In the genomic region with DNA sequence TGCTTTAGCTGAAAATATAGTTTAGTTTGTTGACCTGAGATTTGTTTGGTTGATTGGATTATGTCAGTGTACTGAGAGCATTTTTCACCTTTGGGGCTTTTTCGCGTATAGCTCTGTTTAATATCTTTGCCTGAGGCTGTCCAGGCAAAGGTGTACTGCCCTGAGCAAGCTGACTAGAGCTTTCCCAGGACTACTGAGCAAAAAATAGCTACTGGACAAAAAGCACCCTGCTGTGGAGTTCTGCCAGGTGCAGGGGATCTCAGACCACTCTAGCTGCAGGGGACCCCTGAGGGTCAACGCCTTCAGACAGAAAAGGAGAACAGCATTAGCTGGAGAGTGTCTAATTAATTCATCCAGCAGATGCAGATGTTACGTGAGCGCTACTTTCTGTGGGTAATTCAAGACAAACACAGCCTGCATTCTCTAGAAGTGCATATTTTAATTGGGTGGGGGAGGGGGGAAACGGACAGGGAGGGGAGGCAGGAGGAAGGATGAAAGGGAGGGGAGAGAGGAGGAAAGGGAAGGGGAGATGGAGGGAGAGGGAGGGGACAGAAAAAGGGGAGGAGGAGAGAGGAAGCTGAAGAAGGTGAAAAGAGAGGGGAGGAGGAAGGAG, we compare ENCODE assay signal across 11 mouse cellular contexts.
DNase-seq lines count a peak whose midpoint lies in the region; ATAC-seq lines count a peak whose summit lies in the region.
"Had no signal": no experiment of that assay in that cellular context is flagged by ENCODE, and none has a peak within 500 bp of the region (broad histone marks: within the 10 kb centered on the region; RNA-seq: fewer than 3 reads in every experiment).

No protein-coding gene starts in this region.

- ATAC-seq in heart, embryonic 14.5 days (ENCODE audit: insufficient number of reproducible peaks, insufficient read depth, low FRiP score, low read depth), result no peak
- ATAC-seq in neural tube, embryonic 13.5 days (ENCODE audit: low read depth), result peak; percentile 43; the same call in 1 of the 2 replicates

- H3K4me3 ChIP-seq in heart, embryonic 14.5 days (ENCODE audit: control insufficient read depth in 1 of 2, insufficient read depth in 1 of 2, low read depth in 1 of 2, low read length in 2 of 2), result no peak overlapping the region
- H3K4me3 ChIP-seq in forebrain, embryonic 10.5 days, result peak overlapping the region; percentile 35
- peak overlapping the region; percentile 28 for H3K4me3 ChIP-seq in limb, embryonic 10.5 days
- H3K4me3 ChIP-seq in neural tube, embryonic 13.5 days, result no peak overlapping the region

- 37% methylated on average over 6 of the region's 6 CpGs for whole genome bisulfite sequencing in heart, embryonic 14.5 days
- WGBS in forebrain, embryonic 10.5 days, result 14% methylated on average over 6 of the region's 6 CpGs
- WGBS in limb, embryonic 10.5 days, result 21% methylated on average over 6 of the region's 6 CpGs
- 14% methylated on average over 6 of the region's 6 CpGs for WGBS in neural tube, embryonic 13.5 days

- intact Hi-C loops in heart, postnatal 10 days (cut with DNase I), result no loop called here

- H3K9me3 ChIP-seq in heart, embryonic 14.5 days (ENCODE audit: control insufficient read depth, low read length), result no peaks in the 10 kb centered on the region
- no peaks in the 10 kb centered on the region for H3K9me3 ChIP-seq in forebrain, embryonic 10.5 days
- H3K9me3 ChIP-seq in limb, embryonic 10.5 days (replicated peaks), result no peaks in the 10 kb centered on the region
- H3K9me3 ChIP-seq in neural tube, embryonic 13.5 days, result no peaks in the 10 kb centered on the region

- no peaks in the 10 kb centered on the region for H3K36me3 ChIP-seq in heart, embryonic 14.5 days (ENCODE audit: control insufficient read depth, insufficient read depth, low read length)
- H3K36me3 ChIP-seq in forebrain, embryonic 10.5 days (replicated peaks), result no peaks in the 10 kb centered on the region
- no peaks in the 10 kb centered on the region for H3K36me3 ChIP-seq in limb, embryonic 10.5 days
- H3K36me3 ChIP-seq in neural tube, embryonic 13.5 days, result no peaks in the 10 kb centered on the region

- H3K4me2 ChIP-seq in heart, embryonic 14.5 days (ENCODE audit: low read length), result 0 out of 2 replicates have a peak overlapping the region, but pooled peaks have one; percentile 6
- peak overlapping the region; percentile 34 for H3K4me2 ChIP-seq in neural tube, embryonic 13.5 days

- peaks cover 6% of the 10 kb centered on the region in 2 experiments; a peak in 1 of 4 replicates for H3K4me1 ChIP-seq in heart, embryonic 14.5 days (ENCODE audit: control insufficient read depth in 2 of 2, insufficient read depth in 2 of 2, low read length in 2 of 2)
- H3K4me1 ChIP-seq in forebrain, embryonic 10.5 days, result peaks cover 42% of the 10 kb centered on the region
- peaks cover 13% of the 10 kb centered on the region for H3K4me1 ChIP-seq in limb, embryonic 10.5 days
- peaks cover 11% of the 10 kb centered on the region for H3K4me1 ChIP-seq in neural tube, embryonic 13.5 days (replicated peaks)

- H3K27me3 ChIP-seq in heart, embryonic 14.5 days (ENCODE audit: control insufficient read depth, insufficient read depth, low read length), result no peaks in the 10 kb centered on the region
- no peaks in the 10 kb centered on the region for H3K27me3 ChIP-seq in forebrain, embryonic 10.5 days (ENCODE audit: poor library complexity, severe bottlenecking)
- H3K27me3 ChIP-seq in limb, embryonic 10.5 days (ENCODE audit: low read depth, poor library complexity, severe bottlenecking), result no peaks in the 10 kb centered on the region
- H3K27me3 ChIP-seq in neural tube, embryonic 13.5 days, result no peaks in the 10 kb centered on the region

- H3K27ac ChIP-seq in heart, embryonic 14.5 days (replicated peaks in 1 of 2; ENCODE audit: control insufficient read depth in 1 of 2, insufficient read depth in 1 of 2, low read depth in 2 of 2, low read length in 2 of 2), result no peak overlapping the region
- H3K27ac ChIP-seq in forebrain, embryonic 10.5 days, result peak overlapping the region; percentile 80
- H3K27ac ChIP-seq in limb, embryonic 10.5 days, result 0 out of 2 replicates have a peak overlapping the region, but pooled peaks have one; percentile 9
- H3K27ac ChIP-seq in neural tube, embryonic 13.5 days (replicated peaks), result no peak overlapping the region

- H3K9ac ChIP-seq in heart, embryonic 14.5 days (ENCODE audit: low read length), result no peak overlapping the region
- H3K9ac ChIP-seq in neural tube, embryonic 13.5 days, result no peak overlapping the region

- DNase-seq in heart, postnatal 10 days, result no peak
- peak; percentile 50 for DNase-seq in forebrain, embryonic 10.5 days (ENCODE audit: extremely low spot score, low spot score)
- DNase-seq in limb, embryonic 10.5 days (ENCODE audit: low spot score), result no peak
- no peak for DNase-seq in layer of hippocampus, postnatal 36 days
- DNase-seq in spleen, postnatal 10 days (ENCODE audit: low spot score in 2 of 2), result no peak
- no peak for DNase-seq in layer of hippocampus, adult 9-10 months (ENCODE audit: low spot score)
- DNase-seq: B cell, adult 2 months; heart, postnatal 4 days; lung, postnatal 4 days had no signal

Comparison
In these comparisons a context has a peak if more than half of its experiments do, and no peak if none do; other contexts are left out.
1. H3K27ac ChIP-seq: peak in forebrain, embryonic 10.5 days (single experiment) and limb, embryonic 10.5 days (single experiment); none in heart, embryonic 14.5 days (0 of 2) and neural tube, embryonic 13.5 days (single experiment).
2. H3K4me3 ChIP-seq: peak in forebrain, embryonic 10.5 days (single experiment) and limb, embryonic 10.5 days (single experiment); none in heart, embryonic 14.5 days (0 of 2) and neural tube, embryonic 13.5 days (single experiment).